Mouse (Mus musculus): ENCODE data around the gene Cdc34.

GRCm38 (mm10) chr10:79707759-79708158 lies 25.8 kb downstream of the Cdc34 start:
- TF ChIP-seq POLR2A (IDR thresholded peaks at IDR 0.05; ENCODE audit: borderline replicate concordance, extremely low read depth, insufficient read depth, insufficient read length, poor library complexity, severe bottlenecking) (no peak), CTCF (IDR thresholded peaks at IDR 0.05; ENCODE audit: borderline replicate concordance, extremely low read depth, insufficient read depth, insufficient read length) (no peak)

All from brain, embryonic 14.5 days (tissue).